Mouse (Mus musculus): ENCODE measurements around the gene Rims3. TPM values are rescaled to one million over a fixed set of nuclear protein-coding genes. Genes with fewer than 3 reads are reported as not detected.

Gene Rims3
- polyA plus RNA-seq, 1 experiment from 2014 or later: 0.21 TPM

GRCm38 (mm10) chr4:120924554-120925299 lies 70.1 kb downstream of the Rims3 start, which contains the start of gene Exo5:
Gene Exo5 (minus strand): TSS chr4:120925017.
- no peaks in the 10 kb centered on the region for H3K9me3 ChIP-seq (replicated peaks; ENCODE audit: low read length)
- H3K9ac ChIP-seq (ENCODE audit: low read depth, low read length): peak within 1 kb of the TSS; percentile 78
- peaks cover 15% of the 10 kb centered on the region; the same call in 1 of the 2 replicates for H3K36me3 ChIP-seq (ENCODE audit: insufficient read depth, low read length)
- no peak for TF ChIP-seq CTCF (IDR thresholded peaks at IDR 0.05; ENCODE audit: low read depth)
- peak; percentile 98 for ATAC-seq (replicated peaks; ENCODE audit: low FRiP score, low read depth)
- WGBS: under 1% methylated on average over 33 of the region's 33 CpGs
- peak; percentile 97 for DNase-seq (ENCODE audit: low spot score)
- H3K4me1 ChIP-seq (replicated peaks; ENCODE audit: insufficient read depth, low read length): no peaks in the 10 kb centered on the region
- peak within 1 kb of the TSS; percentile 79 for H3K4me2 ChIP-seq (ENCODE audit: low read length)
- H3K27ac ChIP-seq: peak within 1 kb of the TSS; percentile 92
- H3K4me3 ChIP-seq (replicated peaks; ENCODE audit: low read depth, low read length): peak within 1 kb of the TSS; percentile 64
- H3K27me3 ChIP-seq (ENCODE audit: insufficient read depth, low read length): no peaks in the 10 kb centered on the region

DNA sequence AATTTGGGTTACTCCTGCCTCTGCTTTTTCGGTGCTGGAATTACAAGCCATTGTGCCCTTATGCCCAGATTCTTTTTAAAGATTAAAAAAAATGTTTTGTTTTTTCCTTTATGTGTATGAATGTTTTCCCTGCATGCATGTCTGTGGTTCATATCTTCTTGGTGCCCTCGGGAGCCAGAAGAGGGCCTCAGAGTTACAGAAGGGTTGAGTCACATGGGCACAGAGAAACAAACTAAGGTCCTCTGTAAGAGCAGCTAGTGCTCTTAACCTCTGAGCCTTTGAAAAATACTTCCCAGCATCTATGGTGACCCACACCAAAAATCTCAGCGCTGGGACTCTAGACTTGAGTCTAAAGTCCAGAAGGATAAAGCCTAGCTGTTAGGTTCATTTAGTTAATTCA lies 70.8 kb downstream of the Rims3 start:
- Histone ChIP-seq H3K4me3 (replicated peaks; ENCODE audit: low read depth, low read length) (peak overlapping the region; percentile 64), H3K4me1 (replicated peaks; ENCODE audit: insufficient read depth, low read length) (no peaks in the 10 kb centered on the region), H3K9me3 (replicated peaks; ENCODE audit: low read length) (no peaks in the 10 kb centered on the region), H3K4me2 (ENCODE audit: low read length) (peak overlapping the region; percentile 79), H3K9ac (ENCODE audit: low read depth, low read length) (peak overlapping the region; percentile 78), H3K36me3 (ENCODE audit: insufficient read depth, low read length) (peaks cover 13% of the 10 kb centered on the region; the same call in 1 of the 2 replicates), H3K27ac (peak overlapping the region; percentile 92), H3K27me3 (ENCODE audit: insufficient read depth, low read length) (no peaks in the 10 kb centered on the region)
- DNase-seq (ENCODE audit: low spot score) (peak; percentile 64), ATAC-seq (replicated peaks; ENCODE audit: low FRiP score, low read depth) (peak; percentile 18; the same call in 1 of the 2 replicates)
- 8% methylated on average over 3 of the region's 3 CpGs for WGBS
- TF ChIP-seq CTCF (IDR thresholded peaks at IDR 0.05; ENCODE audit: low read depth): peak; percentile 49

GRCm38 (mm10) chr4:120928686-120929085 lies 74.1 kb downstream of the Rims3 start:
- ATAC-seq (replicated peaks; ENCODE audit: low FRiP score, low read depth) (no peak), DNase-seq (ENCODE audit: low spot score) (no peak)
- Histone ChIP-seq H3K27ac (no peak overlapping the region), H3K4me2 (ENCODE audit: low read length) (no peak overlapping the region), H3K4me1 (replicated peaks; ENCODE audit: insufficient read depth, low read length) (no peaks in the 10 kb centered on the region), H3K9me3 (replicated peaks; ENCODE audit: low read length) (no peaks in the 10 kb centered on the region; the same call in 1 of the 2 replicates), H3K36me3 (ENCODE audit: insufficient read depth, low read length) (no peaks in the 10 kb centered on the region; the same call in 1 of the 2 replicates), H3K27me3 (ENCODE audit: insufficient read depth, low read length) (no peaks in the 10 kb centered on the region), H3K9ac (ENCODE audit: low read depth, low read length) (no peak overlapping the region), H3K4me3 (replicated peaks; ENCODE audit: low read depth, low read length) (no peak overlapping the region)
- 78% methylated on average over 3 of the region's 3 CpGs for WGBS
- peak; percentile 22; the same call in 1 of the 2 replicates for TF ChIP-seq CTCF (IDR thresholded peaks at IDR 0.05; ENCODE audit: low read depth)

DNA sequence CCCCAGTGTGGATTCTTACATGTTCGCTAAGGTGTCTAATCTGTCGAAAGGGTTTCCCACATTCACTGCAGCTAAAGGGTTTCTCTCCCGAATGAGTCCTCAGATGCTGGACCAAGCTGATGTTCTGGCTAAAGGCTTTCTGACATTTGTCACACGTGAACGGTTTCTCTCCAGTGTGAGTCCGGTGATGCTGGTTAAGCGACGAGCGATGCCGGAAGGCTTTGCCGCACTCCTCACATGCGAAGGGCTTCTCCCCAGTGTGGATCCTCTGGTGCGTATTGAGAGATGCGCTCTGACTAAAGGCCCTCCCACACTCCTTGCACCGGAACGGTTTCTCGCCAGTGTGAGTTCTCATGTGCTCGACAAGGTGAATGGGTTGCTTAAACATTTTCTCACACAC lies 76.1 kb downstream of the Rims3 start:
- H3K4me2 ChIP-seq (ENCODE audit: low read length): no peak overlapping the region

DNA sequence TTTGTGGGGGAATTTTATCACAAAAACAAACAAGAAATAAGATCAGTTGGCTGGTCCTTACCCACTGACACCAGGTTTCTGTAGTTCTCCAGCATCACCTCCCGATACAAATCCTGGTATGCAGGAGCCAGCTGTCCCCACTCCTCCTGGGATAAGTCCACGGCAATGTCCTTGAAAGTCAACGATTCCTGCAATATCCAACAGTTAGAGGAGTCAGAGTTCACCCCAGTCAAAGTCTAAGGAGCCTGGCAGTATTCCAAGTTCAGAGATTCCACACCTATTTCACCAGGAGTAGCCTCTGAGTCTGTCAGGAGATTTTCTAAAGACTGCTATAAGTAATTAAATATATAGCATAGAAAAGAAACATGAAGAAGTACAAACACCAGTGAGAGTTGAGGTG lies 80.4 kb downstream of the Rims3 start:
- TF ChIP-seq CTCF (IDR thresholded peaks at IDR 0.05; ENCODE audit: low read depth): no peak
- H3K9ac ChIP-seq (ENCODE audit: low read depth, low read length): no peak overlapping the region

More for the DNA sequence above, 76.1 kb downstream of the Rims3 start:
- Histone ChIP-seq H3K9me3 (replicated peaks; ENCODE audit: low read length) (no peaks in the 10 kb centered on the region; the same call in 1 of the 2 replicates), H3K4me3 (replicated peaks; ENCODE audit: low read depth, low read length) (no peak overlapping the region), H3K9ac (ENCODE audit: low read depth, low read length) (no peak overlapping the region), H3K27me3 (ENCODE audit: insufficient read depth, low read length) (no peaks in the 10 kb centered on the region), H3K27ac (no peak overlapping the region), H3K36me3 (ENCODE audit: insufficient read depth, low read length) (no peaks in the 10 kb centered on the region; the same call in 1 of the 2 replicates), H3K4me1 (replicated peaks; ENCODE audit: insufficient read depth, low read length) (no peaks in the 10 kb centered on the region)
- ATAC-seq (replicated peaks; ENCODE audit: low FRiP score, low read depth): no peak
- no peak for TF ChIP-seq CTCF (IDR thresholded peaks at IDR 0.05; ENCODE audit: low read depth)
- WGBS: 96% methylated on average over 18 of the region's 18 CpGs
- no peak for DNase-seq (ENCODE audit: low spot score)

More for the DNA sequence above, 80.4 kb downstream of the Rims3 start:
- no peak overlapping the region for H3K4me2 ChIP-seq (ENCODE audit: low read length)
- H3K9me3 ChIP-seq (replicated peaks; ENCODE audit: low read length): no peaks in the 10 kb centered on the region; the same call in 1 of the 2 replicates
- H3K36me3 ChIP-seq (ENCODE audit: insufficient read depth, low read length): no peaks in the 10 kb centered on the region; the same call in 1 of the 2 replicates
- 64% methylated on average over 3 of the region's 3 CpGs for WGBS
- no peaks in the 10 kb centered on the region for H3K27me3 ChIP-seq (ENCODE audit: insufficient read depth, low read length)
- ATAC-seq (replicated peaks; ENCODE audit: low FRiP score, low read depth) (no peak), DNase-seq (ENCODE audit: low spot score) (no peak)
- no peaks in the 10 kb centered on the region for H3K4me1 ChIP-seq (replicated peaks; ENCODE audit: insufficient read depth, low read length)
- no peak overlapping the region for H3K27ac ChIP-seq
- H3K4me3 ChIP-seq (replicated peaks; ENCODE audit: low read depth, low read length): no peak overlapping the region

Small RNAs within 50 kb of the gene (microRNA-seq; reads per million reads assigned to microRNA genes)
- gene Gm23936: not detected

Other genes with a start within 250 kb of the Rims3 start
- gene Cited4, start 188.2 kb upstream of the Rims3 start, polyA plus RNA-seq (2015; fragmentation: Nextera tagmentation; extraction: Ambion mirVana): 17.5 and 17.9 TPM in 2 replicates
- gene Kcnq4, start 106.2 kb upstream of the Rims3 start, polyA plus RNA-seq (2015; fragmentation: Nextera tagmentation; extraction: Ambion mirVana): 0.52 and 0.67 TPM in 2 replicates
- gene Nfyc, start 23.2 kb upstream of the Rims3 start, polyA plus RNA-seq (2015; fragmentation: Nextera tagmentation; extraction: Ambion mirVana): 107 and 108 TPM in 2 replicates
- gene Exo5, start 70.2 kb downstream of the Rims3 start, polyA plus RNA-seq (2015; fragmentation: Nextera tagmentation; extraction: Ambion mirVana): 20.4 and 21.1 TPM in 2 replicates
- 6.0 and 6.7 TPM in 2 replicates for gene Zfp69, start 96.9 kb downstream of the Rims3 start, polyA plus RNA-seq (2015; fragmentation: Nextera tagmentation; extraction: Ambion mirVana)
- 12.1 and 14.1 TPM in 2 replicates for gene Smap2, start 162.4 kb downstream of the Rims3 start, polyA plus RNA-seq (2015; fragmentation: Nextera tagmentation; extraction: Ambion mirVana)
- 2.8 and 3.0 TPM in 2 replicates for gene Col9a2, start 184.6 kb downstream of the Rims3 start, polyA plus RNA-seq (2015; fragmentation: Nextera tagmentation; extraction: Ambion mirVana)
- 38.8 and 42.9 TPM in 2 replicates for gene Zmpste24, start 243.4 kb downstream of the Rims3 start, polyA plus RNA-seq (2015; fragmentation: Nextera tagmentation; extraction: Ambion mirVana)

Data from kidney, postnatal 0 days (tissue).